Mouse (Mus musculus): ENCODE data around the gene Dmtf1. TPM values are rescaled to one million over a fixed set of nuclear protein-coding genes. Genes with fewer than 3 reads are reported as not detected.

The Dmtf1 gene
- polyA plus RNA-seq, 1 experiment from 2014 or later: 76.8 TPM

GRCm38 (mm10) chr5:9079773-9080501 is 81.6 kb downstream of the Dmtf1 start:
- no peak overlapping the region for H3K4me3 ChIP-seq (ENCODE audit: low read depth, low read length)
- H3K4me1 ChIP-seq (replicated peaks; ENCODE audit: control insufficient read depth, insufficient read depth, low read length): no peaks in the 10 kb centered on the region
- no peaks in the 10 kb centered on the region for H3K9me3 ChIP-seq (ENCODE audit: control insufficient read depth, low read length)
- no peaks in the 10 kb centered on the region for H3K36me3 ChIP-seq (ENCODE audit: control insufficient read depth, insufficient read depth, low read length)
- H3K27ac ChIP-seq (ENCODE audit: low read depth, low read length): no peak overlapping the region
- no peak overlapping the region for H3K9ac ChIP-seq (ENCODE audit: low read length)
- H3K4me2 ChIP-seq (ENCODE audit: low read depth, low read length, severe bottlenecking): no peak overlapping the region
- ATAC-seq (replicated peaks; ENCODE audit: low FRiP score) (no peak), DNase-seq (ENCODE audit: low spot score) (no peak)
- H3K27me3 ChIP-seq (ENCODE audit: control insufficient read depth, insufficient read depth, low read length): no peaks in the 10 kb centered on the region

DNA sequence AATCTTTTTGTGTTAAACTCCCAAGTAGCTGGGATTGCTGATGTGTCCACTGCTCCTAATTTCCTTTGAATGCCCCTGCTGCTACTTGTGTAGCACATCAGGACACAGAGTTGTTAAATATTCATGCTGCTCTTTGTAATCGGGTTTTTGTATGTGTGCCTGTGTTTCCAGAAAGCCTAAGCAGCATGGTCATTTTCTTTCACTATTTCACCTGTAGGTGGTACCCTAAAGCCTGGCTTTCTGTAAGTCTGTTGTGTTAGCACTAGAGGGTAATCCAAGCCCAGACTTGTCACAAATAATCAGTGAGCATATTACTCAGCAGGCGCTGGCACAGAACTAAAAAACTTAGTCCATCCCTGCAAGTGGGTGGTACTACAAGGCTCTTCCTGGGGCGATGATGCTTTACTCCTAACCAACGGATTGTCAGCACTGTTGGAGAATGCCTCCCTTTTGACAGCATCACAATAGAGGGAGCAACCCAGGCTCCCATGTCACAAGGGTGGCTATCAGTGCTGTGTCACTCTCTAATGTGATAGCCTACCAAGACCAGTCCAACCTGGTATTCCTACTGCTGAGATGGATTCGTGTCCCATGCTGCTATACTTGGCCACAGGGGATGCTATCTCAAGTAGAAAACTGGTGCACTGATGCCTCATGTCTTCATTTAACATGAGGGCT is 88.3 kb downstream of the Dmtf1 start:
- Histone ChIP-seq H3K4me1 (replicated peaks; ENCODE audit: control insufficient read depth, insufficient read depth, low read length) (no peaks in the 10 kb centered on the region), H3K36me3 (ENCODE audit: control insufficient read depth, insufficient read depth, low read length) (no peaks in the 10 kb centered on the region)
- no peak for DNase-seq (ENCODE audit: low spot score)

DNA sequence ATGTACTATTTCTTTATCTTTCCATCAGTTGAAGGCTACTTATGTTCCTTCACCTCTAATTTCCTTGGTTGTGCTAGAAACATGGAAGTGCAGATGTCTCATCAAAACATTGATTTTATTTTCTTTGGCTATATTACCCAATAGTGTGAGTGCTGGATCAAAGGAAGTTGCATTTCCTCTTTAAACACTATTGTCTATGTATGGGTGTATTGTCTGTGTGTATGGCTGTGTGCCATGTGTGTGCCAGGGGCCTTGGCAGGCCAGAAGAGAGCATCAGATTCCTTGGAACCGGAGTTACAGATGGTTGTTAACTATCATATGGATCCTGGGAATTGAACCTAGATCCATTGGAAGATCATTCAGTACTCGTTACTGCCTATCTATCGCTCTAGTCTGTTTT is 90.2 kb downstream of the Dmtf1 start:
- H3K9ac ChIP-seq (ENCODE audit: low read length): no peak overlapping the region
- no peak overlapping the region for H3K4me3 ChIP-seq (ENCODE audit: low read depth, low read length)
- DNase-seq (ENCODE audit: low spot score) (no peak), ATAC-seq (replicated peaks; ENCODE audit: low FRiP score) (no peak)
- H3K4me2 ChIP-seq (ENCODE audit: low read depth, low read length, severe bottlenecking): no peak overlapping the region
- no peaks in the 10 kb centered on the region for H3K4me1 ChIP-seq (replicated peaks; ENCODE audit: control insufficient read depth, insufficient read depth, low read length)
- H3K27me3 ChIP-seq (ENCODE audit: control insufficient read depth, insufficient read depth, low read length): no peaks in the 10 kb centered on the region
- H3K27ac ChIP-seq (ENCODE audit: low read depth, low read length): no peak overlapping the region
- no peaks in the 10 kb centered on the region for H3K9me3 ChIP-seq (ENCODE audit: control insufficient read depth, low read length)
- 91% methylated on average over 3 of the region's 3 CpGs for WGBS
- H3K36me3 ChIP-seq (ENCODE audit: control insufficient read depth, insufficient read depth, low read length): no peaks in the 10 kb centered on the region

More for the DNA sequence above, 88.3 kb downstream of the Dmtf1 start:
- Histone ChIP-seq H3K9ac (ENCODE audit: low read length) (no peak overlapping the region), H3K27ac (ENCODE audit: low read depth, low read length) (no peak overlapping the region), H3K9me3 (ENCODE audit: control insufficient read depth, low read length) (no peaks in the 10 kb centered on the region), H3K4me2 (ENCODE audit: low read depth, low read length, severe bottlenecking) (no peak overlapping the region), H3K27me3 (ENCODE audit: control insufficient read depth, insufficient read depth, low read length) (no peaks in the 10 kb centered on the region), H3K4me3 (ENCODE audit: low read depth, low read length) (no peak overlapping the region)
- ATAC-seq (replicated peaks; ENCODE audit: low FRiP score): peak; percentile 63
- 46% methylated on average over 5 of the region's 5 CpGs for WGBS

DNA sequence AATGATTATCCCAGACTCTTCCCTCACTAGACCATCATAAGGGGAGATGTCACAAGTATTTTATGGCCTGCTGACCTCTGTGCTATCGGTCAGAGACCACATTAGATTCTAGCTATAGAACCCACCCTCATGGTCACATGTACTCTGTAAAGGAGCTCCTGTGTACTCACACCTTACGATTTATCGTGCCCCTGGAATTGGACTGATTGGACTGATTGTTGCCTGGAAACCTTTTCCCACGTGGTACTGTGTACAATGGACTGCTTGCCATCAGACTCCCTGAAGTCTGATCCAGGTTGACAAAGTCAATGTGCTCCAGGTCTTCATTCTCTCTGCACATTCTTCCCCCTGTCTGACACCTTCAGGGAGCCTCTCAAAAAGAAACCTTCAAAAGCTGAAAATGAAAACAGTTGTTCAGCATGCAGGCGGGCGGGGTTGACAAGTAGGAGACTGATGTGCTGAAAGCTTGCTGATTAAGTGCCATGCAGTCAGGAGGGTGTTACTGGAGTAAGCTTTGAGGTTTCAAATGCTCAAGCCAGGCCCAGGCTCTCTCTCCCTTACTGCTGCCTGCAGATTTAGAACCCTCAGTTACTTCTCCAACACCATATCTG is 91.9 kb downstream of the Dmtf1 start:
- H3K27me3 ChIP-seq (ENCODE audit: control insufficient read depth, insufficient read depth, low read length): no peaks in the 10 kb centered on the region
- no peak for DNase-seq (ENCODE audit: low spot score)
- H3K4me1 ChIP-seq (replicated peaks; ENCODE audit: control insufficient read depth, insufficient read depth, low read length): no peaks in the 10 kb centered on the region
- no peak overlapping the region for H3K27ac ChIP-seq (ENCODE audit: low read depth, low read length)
- no peak for ATAC-seq (replicated peaks; ENCODE audit: low FRiP score)
- no peaks in the 10 kb centered on the region for H3K9me3 ChIP-seq (ENCODE audit: control insufficient read depth, low read length)
- no peaks in the 10 kb centered on the region for H3K36me3 ChIP-seq (ENCODE audit: control insufficient read depth, insufficient read depth, low read length)
- no peak overlapping the region for H3K4me2 ChIP-seq (ENCODE audit: low read depth, low read length, severe bottlenecking)
- H3K9ac ChIP-seq (ENCODE audit: low read length): no peak overlapping the region
- 78% methylated on average over 6 of the region's 6 CpGs for WGBS
- no peak overlapping the region for H3K4me3 ChIP-seq (ENCODE audit: low read depth, low read length)

- no peak overlapping the region for H3K4me2 ChIP-seq (ENCODE audit: low read depth, low read length, severe bottlenecking)
These were observed 92.7 kb downstream of the Dmtf1 start for GRCm38 (mm10) chr5:9068886-9069285.

More at GRCm38 (mm10) chr5:9068886-9069285, 92.7 kb downstream of the Dmtf1 start:
- ATAC-seq (replicated peaks; ENCODE audit: low FRiP score) (no peak), DNase-seq (ENCODE audit: low spot score) (no peak)
- no peaks in the 10 kb centered on the region for H3K36me3 ChIP-seq (ENCODE audit: control insufficient read depth, insufficient read depth, low read length)
- H3K4me1 ChIP-seq (replicated peaks; ENCODE audit: control insufficient read depth, insufficient read depth, low read length): no peaks in the 10 kb centered on the region
- 76% methylated on average over 2 of the region's 2 CpGs for WGBS
- no peak overlapping the region for H3K27ac ChIP-seq (ENCODE audit: low read depth, low read length)
- H3K9me3 ChIP-seq (ENCODE audit: control insufficient read depth, low read length): no peaks in the 10 kb centered on the region
- no peak overlapping the region for H3K9ac ChIP-seq (ENCODE audit: low read length)
- no peaks in the 10 kb centered on the region for H3K27me3 ChIP-seq (ENCODE audit: control insufficient read depth, insufficient read depth, low read length)
- no peak overlapping the region for H3K4me3 ChIP-seq (ENCODE audit: low read depth, low read length)

Other genes starting within 250 kb of the Dmtf1 start
- gene Crot, start 164.5 kb downstream of the Dmtf1 start, polyA plus RNA-seq (2014; fragmentation: Nextera tagmentation; extraction: Ambion mirVana): 29.6 and 33.9 TPM in 2 replicates
- 24.2 and 32.1 TPM in 2 replicates for gene Tmem243, start 61.1 kb downstream of the Dmtf1 start, polyA plus RNA-seq (2014; fragmentation: Nextera tagmentation; extraction: Ambion mirVana)
- gene 9330182L06Rik, start 104.3 kb upstream of the Dmtf1 start, polyA plus RNA-seq (2014; fragmentation: Nextera tagmentation; extraction: Ambion mirVana): 4.5 and 5.1 TPM in 2 replicates